Mouse (Mus musculus): Measurements from ENCODE around the gene Slc45a2. TPM values are rescaled to one million over a fixed set of nuclear protein-coding genes. Genes with fewer than 3 reads are reported as not detected.
A peak's percentile ranks its signal among the peaks of the same experiment; 100 is the strongest.

The Slc45a2 gene
- polyA plus RNA-seq, 1 experiment from 2014 or later = not detected

GRCm38 (mm10) chr15:11008756-11009155, 8.2 kb downstream of the Slc45a2 start:
- WGBS = 33% methylated on average over 5 of the region's 5 CpGs
- H3K9me3 ChIP-seq (replicated peaks) = no peaks in the 10 kb centered on the region
- no peak overlapping the region for H3K4me2 ChIP-seq
- H3K27ac ChIP-seq (replicated peaks) = no peak overlapping the region
- no peaks in the 10 kb centered on the region for H3K4me1 ChIP-seq
- no peaks in the 10 kb centered on the region for H3K27me3 ChIP-seq (replicated peaks)
- H3K4me3 ChIP-seq (replicated peaks) = no peak overlapping the region
- ATAC-seq (ENCODE audit: low FRiP score) = no peak
- no peaks in the 10 kb centered on the region for H3K36me3 ChIP-seq
- H3K9ac ChIP-seq (replicated peaks) = no peak overlapping the region

GRCm38 (mm10) chr15:11010976-11011548, 10.5 kb downstream of the Slc45a2 start:
- WGBS = 92% methylated on average over 11 of the region's 11 CpGs
- Histone ChIP-seq H3K27ac (replicated peaks) (no peak overlapping the region), H3K4me1 (no peaks in the 10 kb centered on the region), H3K4me2 (no peak overlapping the region), H3K9ac (replicated peaks) (no peak overlapping the region), H3K36me3 (no peaks in the 10 kb centered on the region), H3K27me3 (replicated peaks) (no peaks in the 10 kb centered on the region), H3K4me3 (replicated peaks) (no peak overlapping the region), H3K9me3 (replicated peaks) (no peaks in the 10 kb centered on the region)
- ATAC-seq (ENCODE audit: low FRiP score) = no peak

GRCm38 (mm10) chr15:11014931-11015330, 14.4 kb downstream of the Slc45a2 start:
- H3K4me3 ChIP-seq (replicated peaks) = no peak overlapping the region
- H3K4me2 ChIP-seq = no peak overlapping the region
- ATAC-seq (ENCODE audit: low FRiP score) = no peak
- 72% methylated on average over 2 of the region's 2 CpGs for WGBS
- no peaks in the 10 kb centered on the region for H3K27me3 ChIP-seq (replicated peaks)
- H3K36me3 ChIP-seq = no peaks in the 10 kb centered on the region
- no peaks in the 10 kb centered on the region for H3K9me3 ChIP-seq (replicated peaks)
- H3K4me1 ChIP-seq = no peaks in the 10 kb centered on the region
- H3K9ac ChIP-seq (replicated peaks) = no peak overlapping the region
- H3K27ac ChIP-seq (replicated peaks) = no peak overlapping the region

- 76% methylated on average over 4 of the region's 4 CpGs for WGBS
- Histone ChIP-seq H3K36me3 (no peaks in the 10 kb centered on the region), H3K4me2 (no peak overlapping the region), H3K27me3 (replicated peaks) (no peaks in the 10 kb centered on the region), H3K4me1 (no peaks in the 10 kb centered on the region), H3K9ac (replicated peaks) (no peak overlapping the region), H3K4me3 (replicated peaks) (no peak overlapping the region), H3K9me3 (replicated peaks) (no peaks in the 10 kb centered on the region), H3K27ac (replicated peaks) (no peak overlapping the region)
- no peak for ATAC-seq (ENCODE audit: low FRiP score)
Measured at GRCm38 (mm10) chr15:11026801-11027561, 26.5 kb downstream of the Slc45a2 start.

- Histone ChIP-seq H3K4me3 (replicated peaks) (no peak overlapping the region), H3K9ac (replicated peaks) (no peak overlapping the region), H3K36me3 (no peaks in the 10 kb centered on the region), H3K9me3 (replicated peaks) (no peaks in the 10 kb centered on the region), H3K27me3 (replicated peaks) (peaks cover 15% of the 10 kb centered on the region), H3K4me1 (no peaks in the 10 kb centered on the region), H3K4me2 (no peak overlapping the region), H3K27ac (replicated peaks) (no peak overlapping the region)
- 75% methylated on average over 3 of the region's 3 CpGs for WGBS
- ATAC-seq (ENCODE audit: low FRiP score) = no peak
Measured at GRCm38 (mm10) chr15:11030188-11030587, 29.7 kb downstream of the Slc45a2 start.

- H3K9ac ChIP-seq (replicated peaks) = peak overlapping the region; percentile 44
- peaks cover 31% of the 10 kb centered on the region for H3K4me1 ChIP-seq
- no peak overlapping the region for H3K27ac ChIP-seq (replicated peaks)
- no peaks in the 10 kb centered on the region for H3K9me3 ChIP-seq (replicated peaks)
- H3K4me3 ChIP-seq (replicated peaks) = peak overlapping the region; percentile 44
- H3K4me2 ChIP-seq = peak overlapping the region; percentile 86
- H3K27me3 ChIP-seq (replicated peaks) = peaks cover 47% of the 10 kb centered on the region
- WGBS = 5% methylated on average over 34 of the region's 34 CpGs
- H3K36me3 ChIP-seq = no peaks in the 10 kb centered on the region
- ATAC-seq (ENCODE audit: low FRiP score) = peak; percentile 62; the same call in 1 of the 2 replicates
Measured at GRCm38 (mm10) chr15:11035947-11036474, 35.5 kb downstream of the Slc45a2 start.

GRCm38 (mm10) chr15:11036535-11037375, 36.2 kb downstream of the Slc45a2 start:
- Histone ChIP-seq H3K27ac (replicated peaks) (no peak overlapping the region), H3K4me1 (peaks cover 31% of the 10 kb centered on the region), H3K9ac (replicated peaks) (peak overlapping the region; percentile 44), H3K27me3 (replicated peaks) (peaks cover 47% of the 10 kb centered on the region), H3K9me3 (replicated peaks) (no peaks in the 10 kb centered on the region), H3K4me3 (replicated peaks) (peak overlapping the region; percentile 44), H3K4me2 (peak overlapping the region; percentile 86), H3K36me3 (no peaks in the 10 kb centered on the region)
- peak; percentile 51; the same call in 1 of the 2 replicates for ATAC-seq (ENCODE audit: low FRiP score)
- WGBS = 2% methylated on average over 49 of the region's 49 CpGs

GRCm38 (mm10) chr15:11037376-11037695, 36.8 kb downstream of the Slc45a2 start:
- H3K27me3 ChIP-seq (replicated peaks) = peaks cover 47% of the 10 kb centered on the region
- WGBS = 4% methylated on average over 8 of the region's 8 CpGs

GRCm38 (mm10) chr15:11037711-11038110, 37.2 kb downstream of the Slc45a2 start, which contains the start of gene Rxfp3:
Gene Rxfp3 (minus strand): TSS chr15:11037991.
- Histone ChIP-seq H3K4me2 (peak within 1 kb of the TSS; percentile 86), H3K9me3 (replicated peaks) (no peaks in the 10 kb centered on the region), H3K4me1 (peaks cover 31% of the 10 kb centered on the region), H3K9ac (replicated peaks) (peak within 1 kb of the TSS; percentile 44), H3K27ac (replicated peaks) (no peak within 1 kb of the TSS), H3K27me3 (replicated peaks) (peaks cover 47% of the 10 kb centered on the region), H3K36me3 (no peaks in the 10 kb centered on the region), H3K4me3 (replicated peaks) (peak within 1 kb of the TSS; percentile 44)
- no peak; the same call in 1 of the 2 replicates for ATAC-seq (ENCODE audit: low FRiP score)
- 1% methylated on average over 16 of the region's 16 CpGs for WGBS

More at GRCm38 (mm10) chr15:11037376-11037695, 36.8 kb downstream of the Slc45a2 start:
- Histone ChIP-seq H3K4me1 (peaks cover 31% of the 10 kb centered on the region), H3K27ac (replicated peaks) (no peak overlapping the region), H3K9ac (replicated peaks) (peak overlapping the region; percentile 44), H3K4me3 (replicated peaks) (peak overlapping the region; percentile 44), H3K4me2 (peak overlapping the region; percentile 86), H3K36me3 (no peaks in the 10 kb centered on the region), H3K9me3 (replicated peaks) (no peaks in the 10 kb centered on the region)
- peak; percentile 36; the same call in 1 of the 2 replicates for ATAC-seq (ENCODE audit: low FRiP score)

- Histone ChIP-seq H3K4me3 (replicated peaks) (no peak overlapping the region; the same call in 1 of the 2 replicates), H3K36me3 (no peaks in the 10 kb centered on the region), H3K9ac (replicated peaks) (no peak overlapping the region), H3K9me3 (replicated peaks) (no peaks in the 10 kb centered on the region), H3K27ac (replicated peaks) (no peak overlapping the region), H3K4me2 (peak overlapping the region; percentile 86), H3K27me3 (replicated peaks) (peaks cover 47% of the 10 kb centered on the region), H3K4me1 (peaks cover 31% of the 10 kb centered on the region)
- under 1% methylated on average over 12 of the region's 12 CpGs for WGBS
- ATAC-seq (ENCODE audit: low FRiP score) = no peak
Measured at GRCm38 (mm10) chr15:11038476-11038875, 38.0 kb downstream of the Slc45a2 start.

GRCm38 (mm10) chr15:11040067-11040466, 39.5 kb downstream of the Slc45a2 start:
- peaks cover 31% of the 10 kb centered on the region for H3K4me1 ChIP-seq
- WGBS = 75% methylated on average over 5 of the region's 5 CpGs
- no peaks in the 10 kb centered on the region for H3K36me3 ChIP-seq
- no peak overlapping the region for H3K4me2 ChIP-seq
- no peak overlapping the region for H3K4me3 ChIP-seq (replicated peaks)
- ATAC-seq (ENCODE audit: low FRiP score) = no peak
- no peak overlapping the region for H3K27ac ChIP-seq (replicated peaks)
- H3K9ac ChIP-seq (replicated peaks) = no peak overlapping the region
- H3K9me3 ChIP-seq (replicated peaks) = no peaks in the 10 kb centered on the region
- H3K27me3 ChIP-seq (replicated peaks) = peaks cover 33% of the 10 kb centered on the region
